Mouse (Mus musculus): ENCODE results near the gene Mettl24. TPM values are rescaled to one million over a fixed set of nuclear protein-coding genes. Genes with fewer than 3 reads are reported as not detected.

Mettl24 gene
- total RNA-seq, 2 experiments from 2014 or later, result 1.2 to 1.9 TPM

- DNase-seq (ENCODE audit: low spot score in 2 of 2), result no peak
Measured at GRCm38 (mm10) chr10:40683868-40684253, 779 bp downstream of the Mettl24 start.

- DNase-seq (ENCODE audit: low spot score in 2 of 2), result peak in 1 of 2 experiments; percentile 29
Measured at GRCm38 (mm10) chr10:40684326-40684725, 1.2 kb downstream of the Mettl24 start.

GRCm38 (mm10) chr10:40685641-40686040, 2.6 kb downstream of the Mettl24 start:
- peak in 1 of 2 experiments; percentile 0 for DNase-seq (ENCODE audit: low spot score in 2 of 2)

- peak in 1 of 2 experiments; percentile 5 for DNase-seq (ENCODE audit: low spot score in 2 of 2)
Measured at GRCm38 (mm10) chr10:40686976-40687375, 3.9 kb downstream of the Mettl24 start.

GRCm38 (mm10) chr10:40687407-40687806, 4.3 kb downstream of the Mettl24 start:
- DNase-seq (ENCODE audit: low spot score in 2 of 2), result peak in 1 of 2 experiments; percentile 22

- peak; percentile 47 to 80 for DNase-seq (ENCODE audit: low spot score in 2 of 2)
Measured at GRCm38 (mm10) chr10:40688266-40688665, 5.2 kb downstream of the Mettl24 start.

- DNase-seq (ENCODE audit: low spot score in 2 of 2), result no peak
Measured at GRCm38 (mm10) chr10:40688873-40689272, 5.8 kb downstream of the Mettl24 start.

- DNase-seq (ENCODE audit: low spot score in 2 of 2), result peak in 1 of 2 experiments; percentile 0
Measured at GRCm38 (mm10) chr10:40698652-40699051, 15.6 kb downstream of the Mettl24 start.

- peak in 1 of 2 experiments; percentile 0 for DNase-seq (ENCODE audit: low spot score in 2 of 2)
Measured at GRCm38 (mm10) chr10:40711127-40711526, 28.0 kb downstream of the Mettl24 start.

GRCm38 (mm10) chr10:40713018-40713608, 30.0 kb downstream of the Mettl24 start:
- peak in 1 of 2 experiments; percentile 0 for DNase-seq (ENCODE audit: low spot score in 2 of 2)

- DNase-seq (ENCODE audit: low spot score in 2 of 2), result peak in 1 of 2 experiments; percentile 1
Measured at GRCm38 (mm10) chr10:40713829-40714228, 30.7 kb downstream of the Mettl24 start.

GRCm38 (mm10) chr10:40715151-40715550, 32.1 kb downstream of the Mettl24 start:
- DNase-seq (ENCODE audit: low spot score in 2 of 2), result peak in 1 of 2 experiments; percentile 7

- DNase-seq (ENCODE audit: low spot score in 2 of 2), result peak in 1 of 2 experiments; percentile 6
Measured at GRCm38 (mm10) chr10:40716296-40716695, 33.2 kb downstream of the Mettl24 start.

- peak; percentile 11 to 64 for DNase-seq (ENCODE audit: low spot score in 2 of 2)
Measured at GRCm38 (mm10) chr10:40716713-40717112, 33.6 kb downstream of the Mettl24 start.

- DNase-seq (ENCODE audit: low spot score in 2 of 2), result no peak
Measured at GRCm38 (mm10) chr10:40718362-40718761, 35.3 kb downstream of the Mettl24 start.

GRCm38 (mm10) chr10:40719062-40719461, 36.0 kb downstream of the Mettl24 start:
- DNase-seq (ENCODE audit: low spot score in 2 of 2), result peak in 1 of 2 experiments; percentile 1

- DNase-seq (ENCODE audit: low spot score in 2 of 2), result peak in 1 of 2 experiments; percentile 1
Measured at GRCm38 (mm10) chr10:40720883-40721282, 37.8 kb downstream of the Mettl24 start.

GRCm38 (mm10) chr10:40724342-40724741, 41.3 kb downstream of the Mettl24 start:
- peak in 1 of 2 experiments; percentile 0 for DNase-seq (ENCODE audit: low spot score in 2 of 2)

- no peak for DNase-seq (ENCODE audit: low spot score in 2 of 2)
Measured at GRCm38 (mm10) chr10:40725066-40725465, 42.0 kb downstream of the Mettl24 start.

GRCm38 (mm10) chr10:40725471-40725870, 42.4 kb downstream of the Mettl24 start:
- peak in 1 of 2 experiments; percentile 5 for DNase-seq (ENCODE audit: low spot score in 2 of 2)

GRCm38 (mm10) chr10:40726288-40726902, 43.3 kb downstream of the Mettl24 start:
- peak in 1 of 2 experiments; percentile 15 for DNase-seq (ENCODE audit: low spot score in 2 of 2)

GRCm38 (mm10) chr10:40726989-40727388, 43.9 kb downstream of the Mettl24 start:
- peak in 1 of 2 experiments; percentile 4 for DNase-seq (ENCODE audit: low spot score in 2 of 2)
